Mouse (Mus musculus) c-Kit-positive CD71-positive TER-119-negative erythroid progenitor cells, embryonic 14.5 days (primary cell): ENCODE data around the gene 4932429P05Rik.

ENCODE experiments used
- DNase-seq: peaks from one replicate; pipeline ENCODE4 v3.0.0-alpha.2; 2013; ENCODE audit warnings: low read depth

4932429P05Rik gene

DNA sequence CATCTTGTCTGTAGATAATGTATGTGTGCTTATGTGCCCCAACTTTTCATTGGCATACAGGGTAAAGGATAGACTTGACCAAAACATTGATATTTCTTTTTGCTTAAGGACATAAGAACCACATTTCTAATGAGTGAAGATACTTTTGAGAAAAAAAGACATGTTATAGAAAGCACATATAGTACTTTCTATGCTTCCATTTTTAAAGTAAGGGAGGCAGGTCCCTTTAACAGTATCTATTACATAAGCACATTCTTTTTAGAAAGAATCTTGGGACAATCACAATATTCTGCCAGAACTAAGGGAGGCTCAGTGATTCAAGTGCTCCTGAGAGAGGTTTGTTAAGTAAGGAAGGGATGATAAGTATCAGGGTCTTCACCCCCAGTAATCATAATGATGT is at the start of gene 4932429P05Rik:
Gene 4932429P05Rik, plus strand, starts transcription at position 301 of the 400 bp plus-strand sequence.
- DNase-seq: no peak
